Mouse (Mus musculus): Measurements from ENCODE around the gene Plcz1. TPM values are rescaled to one million over a fixed set of nuclear protein-coding genes. Genes with fewer than 3 reads are reported as not detected.

Plcz1 gene
- total RNA-seq, 2 experiments from 2014 or later, result not detected

- DNase-seq, result no peak
Measured at GRCm38 (mm10) chr6:139947106-139947879, 94.0 kb downstream of the Plcz1 start.

Other genes with a start within 250 kb of the Plcz1 start
- gene Capza3, start 205 bp downstream of the Plcz1 start, total RNA-seq (2021), result not detected